Mouse (Mus musculus): ENCODE data around the gene Iars2.
A peak's percentile ranks its signal among the peaks of the same experiment; 100 is the strongest.
"Not testable (repeated sequence)": the region's sequence is repeated elsewhere in the genome, so short reads cannot be mapped to it uniquely, and the experiment has no call there.

Gene Iars2

GRCm38 (mm10) chr1:185331983-185332430 lies 2.8 kb upstream of the Iars2 start, which contains the start of gene Bpnt1:
Bpnt1 (plus strand) TSS chr1:185332149.
- DNase-seq (ENCODE audit: extremely low spot score), result peak; percentile 90

GRCm38 (mm10) chr1:185331364-185331763 lies 2.2 kb upstream of the Iars2 start:
- DNase-seq (ENCODE audit: extremely low spot score), result no peak

GRCm38 (mm10) chr1:185329851-185330250 lies 655 bp upstream of the Iars2 start:
- DNase-seq (ENCODE audit: extremely low spot score), result no peak

GRCm38 (mm10) chr1:185327754-185328345 lies 1.3 kb downstream of the Iars2 start:
- DNase-seq (ENCODE audit: extremely low spot score), result not testable (repeated sequence)

- DNase-seq (ENCODE audit: extremely low spot score), result no peak
Measured at GRCm38 (mm10) chr1:185315846-185316568, 13.2 kb downstream of the Iars2 start.

GRCm38 (mm10) chr1:185314546-185314945 lies 14.7 kb downstream of the Iars2 start:
- DNase-seq (ENCODE audit: extremely low spot score), result no peak

GRCm38 (mm10) chr1:185311949-185312348 lies 17.2 kb downstream of the Iars2 start:
- no peak for DNase-seq (ENCODE audit: extremely low spot score)

GRCm38 (mm10) chr1:185308908-185309307 lies 20.3 kb downstream of the Iars2 start:
- DNase-seq (ENCODE audit: extremely low spot score), result no peak

- no peak for DNase-seq (ENCODE audit: extremely low spot score)
Measured at GRCm38 (mm10) chr1:185308334-185308733, 20.9 kb downstream of the Iars2 start.

GRCm38 (mm10) chr1:185307645-185308044 lies 21.6 kb downstream of the Iars2 start:
- DNase-seq (ENCODE audit: extremely low spot score), result no peak

- DNase-seq (ENCODE audit: extremely low spot score), result no peak
Measured at GRCm38 (mm10) chr1:185306836-185307235, 22.4 kb downstream of the Iars2 start.

GRCm38 (mm10) chr1:185302816-185303215 lies 26.4 kb downstream of the Iars2 start:
- DNase-seq (ENCODE audit: extremely low spot score), result no peak

- DNase-seq (ENCODE audit: extremely low spot score), result no peak
Measured at GRCm38 (mm10) chr1:185298496-185298895, 30.7 kb downstream of the Iars2 start.

GRCm38 (mm10) chr1:185296850-185297249 lies 32.3 kb downstream of the Iars2 start:
- DNase-seq (ENCODE audit: extremely low spot score), result no peak

- DNase-seq (ENCODE audit: extremely low spot score), result no peak
Measured at GRCm38 (mm10) chr1:185292646-185293360, 36.4 kb downstream of the Iars2 start.

GRCm38 (mm10) chr1:185291336-185291735 lies 37.9 kb downstream of the Iars2 start:
- no peak for DNase-seq (ENCODE audit: extremely low spot score)

GRCm38 (mm10) chr1:185289231-185289630 lies 40.0 kb downstream of the Iars2 start:
- no peak for DNase-seq (ENCODE audit: extremely low spot score)

GRCm38 (mm10) chr1:185287066-185287465 lies 42.1 kb downstream of the Iars2 start:
- DNase-seq (ENCODE audit: extremely low spot score), result no peak

- no peak for DNase-seq (ENCODE audit: extremely low spot score)
Measured at GRCm38 (mm10) chr1:185285171-185285570, 44.0 kb downstream of the Iars2 start.

- DNase-seq (ENCODE audit: extremely low spot score), result no peak
Measured at GRCm38 (mm10) chr1:185284740-185285139, 44.5 kb downstream of the Iars2 start.

- DNase-seq (ENCODE audit: extremely low spot score), result no peak
Measured at GRCm38 (mm10) chr1:185283247-185283646, 45.9 kb downstream of the Iars2 start.

- no peak for DNase-seq (ENCODE audit: extremely low spot score)
Measured at GRCm38 (mm10) chr1:185282846-185283245, 46.4 kb downstream of the Iars2 start.

GRCm38 (mm10) chr1:185280616-185281015 lies 48.6 kb downstream of the Iars2 start:
- DNase-seq (ENCODE audit: extremely low spot score), result no peak

Measured in embryo, embryonic 9.5 days (tissue).